Mouse (Mus musculus) liver, postnatal 0 days (tissue): ENCODE data around the gene Zfp85.

ENCODE experiments used
- CTCF ChIP-seq: sonication (generic); IDR thresholded peaks from 2 replicates; pipeline ENCODE4 v1.5.1; 2016; ENCODE audit warnings: antibody characterized with exemption, low read depth
- EP300 ChIP-seq: IDR thresholded peaks from 2 replicates; pipeline ENCODE4 v1.6.1; 2016; ENCODE audit warnings: antibody characterized with exemption, low read depth, mild to moderate bottlenecking

DNA sequence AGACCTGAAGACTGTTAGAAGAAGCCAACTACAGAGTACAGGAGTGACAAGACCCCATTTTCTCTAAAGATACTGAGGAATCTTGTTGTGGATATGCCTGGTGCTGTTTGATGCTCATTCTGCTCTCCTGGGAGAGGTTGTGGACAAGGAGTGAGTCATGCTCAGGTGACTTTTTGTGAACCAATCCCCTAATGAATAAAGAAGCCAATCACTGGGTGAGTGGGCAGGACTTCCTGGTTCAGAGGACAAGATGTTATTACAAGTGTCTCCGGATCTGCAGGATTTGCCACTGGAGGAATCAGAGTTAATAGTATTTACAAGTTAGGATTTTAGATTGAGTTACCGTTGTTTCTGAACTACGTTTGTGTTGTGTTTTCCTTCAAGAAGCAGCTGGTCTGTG is 12.1 kb downstream of the Zfp85 start:
- TF ChIP-seq CTCF (no peak), EP300 (no peak)
